Mouse (Mus musculus) liver, embryonic 14.5 days (tissue): ENCODE measurements around the gene Gak. TPM values are rescaled to one million over a fixed set of nuclear protein-coding genes. Genes with fewer than 3 reads are reported as not detected.

Experiments
- ATAC-seq: fragments of 200-750 bp; cut with Nextera tagmentation; 2 replicates; pipeline ENCODE4 v1.8.0; 2017; ENCODE audit warnings: moderate number of reproducible peaks, mild to moderate bottlenecking, moderate library complexity; ENCODE audit not compliant: insufficient read depth
- DNase-seq, 3 experiments: peaks; one replicate each; pipeline ENCODE4 v3.0.0-alpha.2; 2012 to 2013; ENCODE audit warnings: low read depth in 3 of 3, low spot score in 3 of 3
- H3K27ac ChIP-seq: fragments of 300-500 bp; sonication (generic); 2 replicates; pipeline ENCODE4 v1.5.1; 2014; ENCODE audit warnings: moderate library complexity, mild to moderate bottlenecking, control low read depth, inconsistent platforms
- H3K27me3 ChIP-seq: fragments of 300-500 bp; sonication (generic); 2 replicates; pipeline ENCODE4 v1.6.1; 2014; ENCODE audit warnings: mild to moderate bottlenecking, low read length, moderate library complexity; ENCODE audit not compliant: control insufficient read depth, insufficient read depth
- H3K36me3 ChIP-seq: fragments of 300-500 bp; sonication (generic); replicated peaks from 2 replicates; pipeline ENCODE4 v1.6.1; 2014; ENCODE audit warnings: low read depth; ENCODE audit not compliant: control insufficient read depth, insufficient read depth
- H3K4me1 ChIP-seq, 2 experiments: fragments of 200-500 bp in 1 of 2; fragments of 300-500 bp in 1 of 2; sonication (generic) in 1 of 2; replicated peaks; 2 replicates each; pipeline ENCODE4 v1.6.1; 2012 to 2014; ENCODE audit warnings: antibody characterized with exemption in 1 of 2, inconsistent platforms in 1 of 2, low read length in 1 of 2; ENCODE audit not compliant: control insufficient read depth in 2 of 2, insufficient read depth in 2 of 2
- H3K4me2 ChIP-seq: fragments of 300-500 bp; sonication (generic); 2 replicates; pipeline ENCODE4 v1.6.1; 2014; ENCODE audit warnings: low read depth, mild to moderate bottlenecking, control low read depth, moderate library complexity
- H3K4me3 ChIP-seq, 2 experiments: fragments of 200-500 bp in 1 of 2; fragments of 300-500 bp in 1 of 2; sonication (generic) in 1 of 2; 2 replicates each; pipeline ENCODE4 v1.5.1; 2012 to 2014; ENCODE audit warnings: low read depth in 2 of 2, low read length in 2 of 2, mild to moderate bottlenecking in 2 of 2, control low read depth in 1 of 2, inconsistent platforms in 1 of 2, moderate library complexity in 1 of 2; ENCODE audit not compliant: insufficient read depth in 1 of 2
- H3K9ac ChIP-seq: fragments of 300-500 bp; sonication (generic); replicated peaks from 2 replicates; pipeline ENCODE4 v1.6.1; 2014; ENCODE audit warnings: mild to moderate bottlenecking, control low read depth, moderate library complexity
- H3K9me3 ChIP-seq: fragments of 300-500 bp; sonication (generic); 2 replicates; pipeline ENCODE4 v1.6.1; 2016; ENCODE audit warnings: low read length, mixed read lengths; ENCODE audit not compliant: control insufficient read depth
- CTCF ChIP-seq: IDR thresholded peaks from 2 replicates; pipeline ENCODE4 v1.5.1; 2016; ENCODE audit warnings: antibody characterized with exemption, low read depth, control low read depth
- EP300 ChIP-seq: IDR thresholded peaks from 2 replicates; pipeline ENCODE4 v1.6.1; 2016; ENCODE audit warnings: antibody characterized with exemption, low read depth
- WGBS: fragments of 180-500 bp; shearing (Covaris S2); extraction: QIAGEN DNeasy Blood & Tissue Kit; methylation state at CpG from one replicate; pipeline ENCODE4 v1.1.7; 2014; ENCODE audit not compliant: insufficient replicate concordance; 5-methylcytosine and 5-hydroxymethylcytosine counted together
- polyA plus RNA-seq, 2 experiments: library from polyadenylated mRNA; depleted of rRNA in 1 of 2; stranded (reverse) in 1 of 2; unstranded in 1 of 2; fragments of >200 nt; fragmentation: Nextera tagmentation in 1 of 2; extraction: Ambion mirVana in 1 of 2; gene quantifications; 2 replicates each; pipeline versions ENCODE4 v1.2.1 to v1.2.3; 2012 to 2014

Gene Gak
- polyA plus RNA-seq, 2 experiments: 20.7 to 22.6 TPM

DNA sequence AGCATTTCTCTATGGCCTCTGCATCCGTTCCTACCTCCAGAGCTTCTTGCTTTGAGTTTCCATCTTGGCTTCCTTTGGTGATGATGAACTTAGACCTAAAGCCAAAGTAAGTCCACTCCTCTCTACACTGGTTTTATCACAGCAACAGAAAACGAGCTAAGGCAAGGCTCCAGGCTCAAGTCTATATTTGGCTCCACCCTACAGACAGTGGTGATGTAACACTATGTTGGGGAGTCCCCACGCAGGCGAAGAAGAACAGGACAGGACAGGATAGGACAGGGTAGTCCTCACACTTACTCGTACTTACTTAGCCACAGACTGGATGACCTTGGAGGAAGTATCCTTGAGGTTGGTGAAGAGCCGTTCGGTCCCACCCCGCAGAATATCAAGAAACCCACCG, 27.0 kb downstream of the Gak start:
- Histone ChIP-seq H3K27me3 (no peaks in the 10 kb centered on the region), H3K36me3 (peaks cover 70% of the 10 kb centered on the region), H3K9me3 (no peaks in the 10 kb centered on the region), H3K4me3 (no peak overlapping the region), H3K4me2 (no peak overlapping the region), H3K4me1 (no peaks in the 10 kb centered on the region), H3K9ac (no peak overlapping the region), H3K27ac (no peak overlapping the region)
- DNase-seq: no peak
- TF ChIP-seq CTCF: no peak
- no peak for TF ChIP-seq EP300
- WGBS: 84% methylated on average over 9 of the region's 9 CpGs
- ATAC-seq: no peak

DNA sequence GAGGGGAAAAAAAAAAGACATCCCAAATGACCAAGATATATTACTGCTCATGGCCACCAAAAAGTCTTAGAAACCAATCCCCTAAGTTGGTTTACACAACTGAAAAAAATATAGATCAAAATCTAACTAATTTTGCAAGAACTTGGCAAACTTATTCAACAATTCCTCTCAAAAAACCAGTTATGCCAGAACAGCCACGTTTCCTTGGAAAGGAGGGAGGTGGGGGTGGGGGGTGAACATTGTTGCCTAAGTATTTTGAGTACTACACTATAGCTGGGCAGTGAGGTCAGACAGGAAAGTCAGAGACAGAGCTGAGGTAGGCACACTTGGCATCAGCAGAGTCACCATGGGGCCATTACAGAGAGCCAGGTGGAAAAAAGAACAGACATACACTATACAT, 29.6 kb downstream of the Gak start:
- no peak for ATAC-seq

DNA sequence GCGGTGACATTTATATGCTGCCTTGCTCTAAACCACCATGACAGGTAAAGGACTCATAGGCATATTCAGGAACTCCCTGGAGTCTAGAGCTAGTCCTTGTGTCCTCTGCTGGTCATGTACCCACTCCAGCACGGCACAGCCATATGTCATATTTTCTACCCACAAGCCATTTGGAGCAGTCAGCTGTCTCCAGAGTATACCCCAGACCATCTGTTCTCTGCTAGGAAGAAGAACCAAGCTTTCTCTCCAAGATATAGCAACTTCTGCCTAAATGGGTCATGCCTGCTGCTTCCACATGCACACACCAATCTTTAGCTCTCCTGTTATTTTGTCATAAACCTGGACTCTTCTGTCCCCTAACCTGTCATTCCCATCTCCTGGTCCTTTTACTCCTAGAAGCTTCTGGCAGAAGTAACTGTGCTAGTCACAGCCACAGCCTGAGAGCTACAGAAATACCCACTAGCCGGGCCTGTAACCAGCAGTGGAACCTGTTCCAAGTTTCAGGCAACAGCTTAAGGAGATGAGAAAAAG, 48.1 kb downstream of the Gak start:
- Histone ChIP-seq H3K9me3 (no peaks in the 10 kb centered on the region), H3K4me3 (no peak overlapping the region), H3K27me3 (no peaks in the 10 kb centered on the region), H3K36me3 (peaks cover 42% of the 10 kb centered on the region), H3K4me1 (no peaks in the 10 kb centered on the region), H3K9ac (no peak overlapping the region), H3K4me2 (no peak overlapping the region), H3K27ac (no peak overlapping the region)
- TF ChIP-seq EP300 (no peak), CTCF (no peak)
- DNase-seq: no peak
- whole genome bisulfite sequencing: 71% methylated on average over 3 of the region's 3 CpGs
- ATAC-seq: no peak

More for the DNA sequence above, 29.6 kb downstream of the Gak start:
- no peak for DNase-seq
- WGBS: 66% methylated on average over 1 of the region's 1 CpGs
- no peak for TF ChIP-seq EP300
- no peak for TF ChIP-seq CTCF
- no peaks in the 10 kb centered on the region for H3K4me1 ChIP-seq
- no peak overlapping the region for H3K4me3 ChIP-seq
- H3K9me3 ChIP-seq: no peaks in the 10 kb centered on the region
- H3K27me3 ChIP-seq: no peaks in the 10 kb centered on the region
- peaks cover 67% of the 10 kb centered on the region for H3K36me3 ChIP-seq
- H3K4me2 ChIP-seq: no peak overlapping the region
- no peak overlapping the region for H3K9ac ChIP-seq
- H3K27ac ChIP-seq: no peak overlapping the region

DNA sequence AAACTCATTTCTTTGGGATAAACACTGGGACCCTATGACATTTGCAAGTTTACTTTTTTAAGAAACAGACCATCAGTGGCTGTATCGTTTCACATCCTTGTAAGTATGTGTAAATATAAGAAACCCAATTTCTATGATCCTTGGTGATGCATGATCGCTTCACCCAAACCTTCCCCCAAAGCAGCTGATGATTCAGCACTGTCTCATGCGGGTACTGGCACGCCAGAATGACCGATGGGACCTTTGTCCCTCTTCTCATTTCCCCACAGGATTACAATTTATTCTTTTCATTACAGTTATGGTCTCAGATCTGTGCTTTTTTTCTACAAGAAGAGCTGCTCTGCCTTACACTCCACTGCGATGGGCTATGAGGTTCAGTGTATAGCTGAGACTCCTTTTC, 56.5 kb downstream of the Gak start:
- no peaks in the 10 kb centered on the region for H3K9me3 ChIP-seq
- H3K36me3 ChIP-seq: peaks cover 53% of the 10 kb centered on the region
- H3K9ac ChIP-seq: no peak overlapping the region
- H3K4me1 ChIP-seq: no peaks in the 10 kb centered on the region
- no peak for ATAC-seq
- 83% methylated on average over 6 of the region's 6 CpGs for WGBS
- no peaks in the 10 kb centered on the region for H3K27me3 ChIP-seq
- TF ChIP-seq CTCF: no peak
- TF ChIP-seq EP300: no peak
- DNase-seq: no peak
- H3K4me3 ChIP-seq: no peak overlapping the region
- H3K4me2 ChIP-seq: no peak overlapping the region
- H3K27ac ChIP-seq: no peak overlapping the region

DNA sequence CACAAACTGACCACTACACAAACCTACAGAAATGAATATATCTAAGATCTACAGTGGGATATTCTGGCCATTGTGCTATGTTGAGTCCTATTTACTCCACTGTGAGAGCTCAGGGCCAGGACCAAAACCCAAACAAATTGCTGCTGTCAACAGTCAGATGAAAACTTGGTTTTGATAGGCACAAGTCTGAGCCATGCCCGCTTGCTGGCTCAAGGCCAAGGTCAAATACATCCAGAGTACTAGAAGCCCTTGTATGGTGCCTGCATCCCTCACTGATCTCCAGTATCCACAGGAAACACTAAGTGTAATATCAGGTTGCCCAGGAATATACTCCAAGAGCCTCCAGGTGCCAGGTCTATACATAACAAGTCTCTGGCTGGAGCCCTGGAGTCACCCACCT, 58.6 kb downstream of the Gak start:
- WGBS: 83% methylated on average over 1 of the region's 1 CpGs

More for the DNA sequence above, 58.6 kb downstream of the Gak start:
- no peak overlapping the region for H3K9ac ChIP-seq
- H3K36me3 ChIP-seq: peaks cover 39% of the 10 kb centered on the region
- no peaks in the 10 kb centered on the region for H3K9me3 ChIP-seq
- H3K27ac ChIP-seq: no peak overlapping the region
- no peaks in the 10 kb centered on the region for H3K27me3 ChIP-seq
- no peak for ATAC-seq
- no peak overlapping the region for H3K4me2 ChIP-seq
- no peaks in the 10 kb centered on the region for H3K4me1 ChIP-seq
- TF ChIP-seq EP300 (no peak), CTCF (no peak)
- no peak for DNase-seq
- no peak overlapping the region for H3K4me3 ChIP-seq
